Mouse (Mus musculus) heart, adult 11 months (tissue): ENCODE data around the gene Bmf.

Experiments
- DNase-seq: peaks from one replicate; pipeline ENCODE4 v3.0.0; 2022

Gene Bmf

DNA sequence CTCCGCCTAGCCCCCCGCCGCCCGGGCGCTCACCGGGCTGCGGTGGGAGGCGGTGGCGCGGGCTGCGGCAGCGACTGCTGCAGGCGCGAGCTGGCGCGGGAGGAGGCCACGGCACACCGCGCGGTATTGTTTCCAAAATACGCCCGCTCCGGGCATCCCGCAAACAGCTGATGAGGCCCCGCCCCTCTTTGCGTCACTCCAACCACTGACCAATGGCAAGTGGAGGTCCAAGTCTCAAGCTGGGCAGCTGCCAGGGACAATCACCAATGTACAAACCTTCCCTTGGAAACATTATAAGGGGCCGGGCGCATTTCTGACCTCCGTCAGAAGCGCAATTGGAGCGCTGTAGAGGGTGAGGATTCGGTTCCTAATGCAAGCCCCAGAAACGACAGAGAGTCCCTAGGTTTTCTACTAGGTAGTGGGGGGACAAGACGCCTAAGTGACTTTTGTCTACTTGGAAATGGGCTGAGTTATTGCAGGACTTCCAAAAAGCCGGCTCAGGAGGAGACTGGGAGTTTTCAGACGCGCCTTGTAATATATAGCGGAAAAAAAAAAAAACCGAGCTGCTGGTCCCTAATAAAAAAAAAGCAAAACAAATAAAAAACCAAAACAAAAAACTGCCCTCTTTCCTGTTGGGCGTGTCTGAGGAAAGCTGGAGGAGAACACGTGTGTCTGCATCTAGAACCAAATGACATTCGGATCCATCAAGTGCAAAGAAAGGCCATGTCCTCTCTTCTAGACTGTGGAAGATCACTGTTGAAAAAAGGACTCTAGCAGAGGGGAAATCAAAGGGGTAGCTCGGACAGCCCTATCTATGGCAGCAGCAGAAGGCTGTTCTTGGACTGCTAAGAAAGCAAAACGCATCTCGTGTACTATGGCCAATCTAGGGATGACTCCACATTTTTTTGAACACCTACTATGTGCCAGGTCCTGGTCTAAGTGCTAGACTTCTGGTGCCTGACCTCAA, at the start of gene Bmf:
Gene Bmf (minus strand): TSS at position 181 of the 967 bp plus-strand sequence.
- peak; percentile 100 for DNase-seq

DNA sequence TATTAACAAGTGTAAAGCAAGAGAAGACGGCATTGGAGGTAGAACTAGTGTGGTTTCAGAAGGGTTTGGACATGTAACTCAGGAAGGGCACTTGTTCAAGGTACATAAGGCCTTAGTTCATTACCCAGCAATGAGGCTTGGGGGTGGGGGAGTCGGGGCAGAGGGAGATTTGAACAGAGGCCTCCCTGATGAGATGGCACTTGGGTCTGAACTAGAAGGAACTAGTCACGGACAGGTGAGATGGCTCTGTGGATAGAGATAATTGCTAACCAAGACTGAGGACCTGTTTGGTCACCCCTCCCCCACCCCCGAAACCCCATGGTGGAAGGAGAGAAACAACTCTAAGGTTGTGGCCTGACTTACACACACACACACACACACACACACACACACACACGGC, 49.6 kb upstream of the Bmf start:
- no peak for DNase-seq

DNA sequence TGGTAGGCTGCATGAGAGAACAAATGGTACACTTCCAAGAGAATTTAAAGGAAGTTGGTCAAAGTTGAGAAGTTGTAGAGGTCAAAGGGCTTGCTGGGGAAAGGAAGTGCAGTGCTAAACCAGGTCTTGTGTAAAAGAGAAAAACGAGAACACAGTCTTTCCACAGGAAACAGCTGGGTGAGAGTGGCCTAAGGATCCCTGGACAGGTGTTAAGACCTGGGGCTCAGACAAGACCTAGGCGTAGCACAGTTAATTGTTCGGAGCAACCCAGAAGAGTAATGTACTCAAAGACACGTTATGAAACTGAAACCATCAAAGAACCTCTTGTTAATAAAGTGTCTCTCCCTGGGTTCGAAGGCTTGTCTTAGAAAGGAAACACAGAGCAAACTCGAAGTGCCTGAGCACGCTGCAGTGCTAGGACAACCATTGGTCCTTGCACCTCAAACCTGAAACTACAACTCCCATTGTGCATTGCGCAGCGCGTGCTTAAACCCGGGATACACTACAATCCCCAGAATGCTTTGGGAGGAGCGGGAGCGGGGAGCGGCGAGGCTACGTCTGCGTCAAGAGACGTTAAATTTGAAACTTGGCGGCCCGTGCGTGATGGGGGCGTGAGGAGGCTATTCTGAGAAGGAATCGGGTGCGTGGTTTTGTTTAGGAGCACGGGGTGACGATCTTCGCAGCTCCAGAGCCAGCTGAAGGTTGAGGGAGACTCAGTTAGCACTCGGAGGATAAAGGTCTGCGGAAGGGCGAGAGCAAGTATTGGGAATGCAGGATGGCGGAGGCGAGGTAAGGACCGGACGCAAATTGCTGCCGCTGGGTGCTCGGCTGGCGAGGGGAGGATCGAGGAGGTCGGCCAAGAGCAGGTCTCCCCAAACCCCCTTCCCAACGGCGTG, 48.4 kb upstream of the Bmf start, which contains the start of gene Bub1b:
Gene Bub1b (plus strand): TSS at position 539 of the 896 bp plus-strand sequence.
- DNase-seq: peak; percentile 98

DNA sequence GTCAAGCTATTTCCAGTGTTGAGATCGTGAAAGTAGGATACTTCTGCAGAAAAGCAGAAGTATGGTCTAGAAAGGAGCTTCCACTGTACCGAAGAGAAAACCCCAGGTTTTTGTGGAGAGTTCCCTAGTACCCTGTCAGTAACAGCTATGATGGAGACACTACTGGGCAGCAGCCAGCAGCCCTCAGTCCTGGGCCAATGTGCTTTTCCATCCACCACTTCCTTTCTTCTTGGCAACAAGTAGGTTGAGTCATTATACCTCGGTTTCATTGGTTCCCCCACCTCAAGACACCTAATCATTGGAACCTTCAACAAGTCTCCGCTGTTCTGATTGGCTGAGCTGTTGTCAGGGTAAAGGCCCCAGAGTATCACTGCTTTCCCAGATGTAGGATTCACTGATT, 41.6 kb upstream of the Bmf start:
- DNase-seq: no peak

DNA sequence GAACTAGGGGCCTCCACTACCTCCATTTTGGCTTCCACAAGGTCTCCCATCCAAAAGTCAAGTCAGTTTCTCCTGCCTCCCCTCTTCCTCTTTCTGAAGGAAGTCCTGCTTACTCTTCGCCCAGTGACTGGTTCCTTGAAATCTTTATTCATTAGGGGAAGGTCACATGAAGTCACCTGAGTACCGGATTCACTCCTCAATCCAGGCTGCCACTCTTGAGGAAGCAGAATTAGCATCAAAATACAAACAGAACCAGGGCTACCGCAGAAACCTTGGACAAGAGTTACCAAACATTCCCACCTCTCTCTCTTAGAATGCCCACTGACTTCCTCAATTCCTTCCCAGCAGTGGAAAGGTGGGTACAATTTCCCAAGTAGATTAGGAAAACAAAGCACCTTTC, 38.2 kb upstream of the Bmf start:
- DNase-seq: peak; percentile 65

DNA sequence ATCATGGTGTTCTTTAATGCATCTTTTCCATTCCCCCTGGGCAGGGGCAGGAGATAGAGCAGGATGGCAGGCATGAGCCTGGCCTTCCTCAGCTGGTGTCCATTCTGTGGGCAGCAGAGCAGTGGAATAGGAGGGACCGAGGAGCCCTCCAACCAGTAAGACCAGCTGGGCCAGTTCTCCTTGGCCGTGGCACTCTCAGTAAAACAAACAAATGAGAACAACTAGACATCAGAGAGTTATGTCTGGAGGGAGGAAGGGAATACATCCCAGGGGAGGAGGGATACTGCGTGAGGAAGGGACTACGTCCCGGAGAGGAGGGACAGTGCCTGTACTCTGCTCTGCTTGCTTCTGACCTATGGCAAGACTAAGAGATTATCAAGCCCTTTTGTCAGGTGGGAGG, 36.5 kb upstream of the Bmf start:
- DNase-seq: peak; percentile 61

DNA sequence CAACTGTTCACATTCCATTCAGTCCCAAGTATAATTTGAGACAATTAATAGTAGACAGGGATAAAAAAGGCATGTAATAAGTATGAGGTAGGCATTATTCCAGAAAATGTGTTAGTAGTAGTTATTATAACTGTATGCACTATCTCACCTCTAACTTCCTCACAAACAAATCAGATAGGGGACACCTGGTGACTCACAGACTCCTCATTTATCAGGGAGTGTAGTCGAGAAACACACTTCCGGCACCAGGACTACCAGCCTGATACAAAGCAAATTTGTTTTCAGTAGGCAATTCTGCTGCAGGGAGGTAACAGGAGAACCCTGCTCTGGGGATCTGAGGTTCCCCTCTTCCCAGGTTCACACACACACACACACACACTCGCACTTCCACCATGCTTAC, 23.6 kb upstream of the Bmf start:
- no peak for DNase-seq

DNA sequence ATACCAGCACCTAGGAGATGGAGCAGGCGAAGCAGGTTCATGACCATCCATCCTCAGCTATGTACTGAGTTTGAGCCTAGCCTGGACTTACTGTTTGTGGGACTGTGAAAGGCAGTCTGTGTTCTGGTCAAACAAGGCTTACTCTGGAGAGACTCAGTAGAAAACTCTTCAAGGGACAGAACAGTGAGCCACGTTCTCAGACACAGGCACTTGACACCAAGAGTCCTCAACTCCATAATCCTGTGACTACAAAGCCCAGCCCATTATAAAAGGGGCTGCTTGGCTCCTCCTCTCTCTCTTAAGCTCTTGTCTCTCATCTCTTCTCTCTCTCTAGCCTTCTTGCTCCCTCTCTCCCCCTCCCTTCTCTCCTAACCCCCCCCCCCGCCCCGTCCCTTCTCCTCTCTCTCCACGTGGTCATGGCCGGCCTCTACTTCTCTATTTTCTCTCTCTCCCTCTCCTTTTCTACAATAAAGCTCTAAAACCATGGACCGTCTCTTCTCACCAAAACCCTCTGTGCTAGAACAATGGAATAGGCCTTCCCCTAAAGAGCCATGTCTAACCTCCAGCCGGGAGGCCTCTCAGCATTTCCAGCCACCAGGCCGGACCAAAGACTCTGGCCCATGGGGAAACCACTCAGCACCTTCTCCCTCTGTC, 22.8 kb upstream of the Bmf start:
- peak; percentile 81 for DNase-seq

DNA sequence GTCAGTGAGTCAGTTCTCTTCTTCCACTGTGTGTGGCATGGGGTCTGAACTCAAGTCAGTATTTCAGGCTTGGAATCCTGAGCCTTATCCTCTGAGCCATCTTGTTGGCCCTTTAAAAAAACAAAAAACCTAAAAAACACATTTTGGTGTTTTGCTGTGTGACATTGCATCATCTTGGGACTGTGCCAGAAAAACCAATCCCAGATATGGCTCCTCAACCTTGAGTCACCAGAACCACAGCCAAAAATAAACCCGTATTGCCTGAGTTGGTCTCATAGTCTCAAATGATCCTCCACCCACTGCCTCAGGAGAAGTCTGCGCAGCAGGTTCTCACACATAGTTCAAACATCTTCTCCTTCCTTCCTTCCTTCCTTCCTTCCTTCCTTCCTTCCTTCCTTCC, 21.5 kb upstream of the Bmf start:
- DNase-seq: peak; percentile 74

DNA sequence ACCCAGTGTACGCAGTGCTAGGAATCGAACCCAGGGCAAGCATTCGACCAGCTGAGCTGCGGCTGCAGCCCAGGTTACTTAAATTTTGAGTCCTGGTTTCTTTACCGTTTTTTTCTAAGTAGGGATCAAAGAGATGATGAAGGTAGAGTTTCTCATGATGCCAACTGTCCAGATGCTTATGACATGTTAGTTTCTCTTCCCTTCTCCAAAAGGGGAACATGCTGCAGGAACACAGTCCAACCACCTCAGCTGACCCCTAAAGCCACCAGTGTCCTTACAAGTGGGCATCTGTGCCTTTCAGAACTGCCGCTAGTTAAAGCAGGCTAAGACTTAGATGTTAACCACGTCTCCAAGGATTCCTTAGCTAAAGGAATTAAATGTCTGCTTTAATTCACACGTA, 17.7 kb upstream of the Bmf start:
- DNase-seq: peak; percentile 95

DNA sequence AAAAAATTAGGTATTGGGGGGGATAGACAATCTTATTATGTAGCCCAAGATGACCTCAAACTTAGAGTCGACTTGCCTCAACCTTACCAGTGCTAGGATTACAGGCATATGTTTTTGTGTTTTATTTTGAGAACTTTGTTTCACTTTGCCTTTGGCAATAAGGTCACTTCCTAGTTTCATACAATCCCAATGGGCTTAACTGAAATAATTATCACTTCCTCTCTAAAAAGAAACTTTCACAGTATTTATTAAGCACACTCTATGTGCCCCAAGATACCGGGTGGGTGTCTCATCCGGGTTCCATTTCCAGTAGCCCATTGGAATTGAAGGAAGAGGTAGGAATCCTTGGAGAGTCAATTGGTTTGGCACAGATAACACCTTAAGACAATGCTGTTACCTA, 12.9 kb upstream of the Bmf start:
- peak; percentile 89 for DNase-seq

DNA sequence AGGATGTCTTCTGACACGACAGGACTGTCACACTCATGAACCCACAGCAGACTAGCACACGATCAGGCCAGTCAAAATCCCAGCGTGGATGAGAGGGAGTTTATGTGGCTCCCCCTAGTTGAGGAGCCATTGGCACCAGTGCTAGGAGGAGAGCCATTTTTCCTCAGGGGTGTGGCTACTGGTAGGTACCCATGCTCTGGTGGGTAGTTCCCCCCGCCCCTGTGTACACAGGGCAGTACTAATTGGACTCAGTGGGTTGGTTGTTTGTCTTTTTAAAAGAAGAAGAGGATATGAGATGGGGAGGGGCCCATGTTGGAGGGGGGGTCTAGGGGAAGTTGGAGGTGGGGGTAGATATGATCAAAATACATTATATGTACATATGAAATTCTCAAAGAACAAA, 12.5 kb upstream of the Bmf start:
- DNase-seq: peak; percentile 72

DNA sequence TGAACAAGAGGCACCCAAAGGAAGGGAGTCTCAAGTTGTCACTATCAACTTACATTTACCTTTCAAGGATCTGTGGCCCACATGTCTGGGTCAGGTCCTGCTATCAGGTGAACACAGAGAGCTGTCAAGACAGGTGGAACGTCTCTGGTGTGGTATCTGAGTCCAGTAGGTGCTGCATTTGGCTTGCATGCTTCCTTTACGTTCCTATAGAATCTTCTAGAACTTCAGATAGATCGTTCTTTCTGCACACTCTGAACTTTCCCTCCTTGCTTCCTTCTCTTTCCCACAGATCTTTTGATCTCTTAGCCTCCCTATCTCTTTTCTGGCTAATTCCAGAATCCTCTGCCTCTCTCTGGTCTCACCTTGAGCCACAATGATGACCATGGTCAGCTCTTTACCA, 8.9 kb upstream of the Bmf start:
- DNase-seq: peak; percentile 68

DNA sequence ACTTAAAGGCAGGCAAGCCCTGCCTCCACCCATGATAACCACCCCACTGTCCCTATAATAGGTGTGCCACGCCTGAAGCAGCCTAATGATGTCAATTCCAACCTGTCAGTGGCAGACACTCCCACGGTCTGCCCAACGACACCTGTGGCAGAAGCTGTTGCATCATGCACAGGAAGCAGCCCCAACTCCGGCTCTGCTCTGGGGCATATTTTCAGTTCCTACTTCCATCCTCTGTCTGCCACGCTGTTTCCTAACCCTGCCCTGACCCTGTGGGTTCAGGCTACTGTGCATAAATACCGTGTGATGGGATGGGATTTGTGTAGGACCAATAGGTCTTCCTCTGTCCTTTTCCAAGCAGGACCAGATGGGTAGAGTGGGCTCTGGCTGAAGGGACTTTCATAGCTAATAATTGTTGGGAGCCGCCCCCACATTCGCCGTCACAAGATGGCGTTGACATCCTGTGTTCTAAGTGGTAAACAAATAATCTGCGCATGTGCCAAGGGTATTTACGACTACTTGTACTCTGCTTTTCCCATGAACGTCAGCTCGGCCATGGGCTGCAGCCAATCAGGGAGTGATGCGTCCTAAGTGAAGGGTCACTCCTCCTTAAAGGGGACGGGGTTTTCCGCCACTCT, 5.0 kb upstream of the Bmf start:
- DNase-seq: peak; percentile 97

DNA sequence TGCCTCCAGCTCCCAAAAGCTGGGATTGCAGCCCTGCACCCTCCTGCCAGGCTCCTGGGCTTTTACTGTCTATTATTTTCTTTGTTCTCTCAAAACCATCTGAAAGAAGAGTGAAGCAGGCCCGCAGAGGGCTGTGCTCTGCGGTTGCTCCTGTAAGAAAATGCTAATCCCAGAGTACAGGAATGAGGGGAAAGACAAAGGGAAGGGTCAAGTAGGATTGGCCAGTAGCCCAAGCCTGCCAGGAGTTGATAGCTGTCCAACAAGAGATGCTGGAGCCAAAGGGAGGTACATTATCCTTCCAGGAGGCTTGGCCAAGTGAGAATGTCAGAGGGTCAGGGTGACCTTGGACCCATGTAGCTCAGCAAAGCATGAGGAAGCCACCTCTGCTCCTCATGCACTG, 2.1 kb upstream of the Bmf start:
- DNase-seq: peak; percentile 86

DNA sequence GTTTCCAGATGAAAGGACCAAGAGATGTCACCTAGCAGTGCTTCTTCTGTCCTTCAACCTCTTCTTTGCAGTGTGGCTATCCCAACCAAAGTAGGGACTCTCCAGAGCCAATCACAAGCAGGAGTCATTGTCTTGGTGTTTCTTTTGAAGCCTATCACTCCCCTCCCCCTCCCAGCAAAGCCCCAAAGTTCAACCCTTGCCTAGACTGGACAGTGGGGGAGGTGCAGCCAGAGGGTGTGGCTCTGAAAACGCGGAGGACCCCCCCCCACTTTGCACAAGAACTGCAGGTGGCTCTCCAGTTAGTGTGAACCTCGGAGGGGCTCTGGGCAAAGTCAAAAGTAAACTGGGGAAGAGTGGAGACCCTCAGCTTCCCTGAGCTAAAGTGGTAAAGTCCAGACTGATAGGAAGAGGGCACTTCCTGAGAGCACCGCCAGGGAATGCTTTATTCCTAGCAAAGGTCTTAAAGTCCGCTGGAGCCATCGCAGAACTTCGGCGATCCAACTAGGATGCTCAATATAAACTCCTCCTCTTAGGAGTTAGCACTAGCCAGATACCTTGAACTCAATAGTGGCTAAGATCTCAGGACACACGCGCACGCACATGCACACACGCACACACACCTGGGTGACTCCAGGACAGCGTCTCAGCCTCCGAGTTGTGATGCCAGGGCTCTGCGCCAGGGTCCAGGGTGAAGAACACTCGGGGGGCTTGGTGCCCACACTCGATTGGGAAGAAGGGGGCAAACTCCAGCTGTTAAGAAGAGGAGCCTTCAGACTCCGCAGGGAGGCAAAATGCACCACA, 866 bp downstream of the Bmf start:
- DNase-seq: peak; percentile 96

DNA sequence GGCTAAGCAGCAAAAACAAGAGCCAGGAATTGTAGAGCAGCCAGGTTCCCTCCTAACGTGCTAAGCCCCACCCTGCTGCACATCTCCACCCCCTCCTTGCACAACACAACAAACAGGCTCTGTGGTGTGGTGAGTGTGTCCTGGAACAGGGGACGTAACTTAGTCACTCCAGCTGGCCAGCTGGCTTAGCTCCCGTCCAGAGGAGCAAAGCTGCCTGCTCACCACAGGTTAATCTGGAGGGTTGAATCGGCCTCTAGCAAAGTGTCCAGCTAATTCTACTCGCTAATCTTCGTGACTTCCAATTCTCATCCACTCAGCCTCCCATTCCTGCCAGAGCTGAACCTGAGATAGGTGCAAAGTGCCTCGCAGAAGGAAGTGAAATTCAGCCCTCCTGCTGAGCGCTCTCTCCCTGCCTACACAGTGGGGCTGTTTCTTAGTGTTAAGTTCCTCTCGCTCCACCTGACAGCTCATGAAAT, 1.9 kb downstream of the Bmf start:
- DNase-seq: peak; percentile 98

DNA sequence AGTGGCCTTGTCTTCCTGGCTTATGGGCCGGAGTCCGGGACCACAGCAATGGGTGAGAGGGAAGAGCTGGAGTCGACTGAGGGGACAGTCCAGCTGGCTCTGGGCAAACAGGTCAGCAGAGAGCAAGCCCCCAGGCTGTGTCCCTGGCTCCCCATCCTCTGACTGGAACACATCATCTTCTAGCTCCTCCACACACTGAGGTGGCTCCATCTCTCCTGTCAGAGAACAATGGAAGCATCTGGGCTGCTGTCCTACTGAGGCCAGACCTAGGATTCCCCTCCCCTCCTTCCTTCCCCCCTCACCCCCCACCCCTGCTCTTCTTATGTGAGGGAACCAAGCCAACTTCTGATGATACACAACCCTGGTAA, 2.7 kb downstream of the Bmf start:
- DNase-seq: peak; percentile 93

DNA sequence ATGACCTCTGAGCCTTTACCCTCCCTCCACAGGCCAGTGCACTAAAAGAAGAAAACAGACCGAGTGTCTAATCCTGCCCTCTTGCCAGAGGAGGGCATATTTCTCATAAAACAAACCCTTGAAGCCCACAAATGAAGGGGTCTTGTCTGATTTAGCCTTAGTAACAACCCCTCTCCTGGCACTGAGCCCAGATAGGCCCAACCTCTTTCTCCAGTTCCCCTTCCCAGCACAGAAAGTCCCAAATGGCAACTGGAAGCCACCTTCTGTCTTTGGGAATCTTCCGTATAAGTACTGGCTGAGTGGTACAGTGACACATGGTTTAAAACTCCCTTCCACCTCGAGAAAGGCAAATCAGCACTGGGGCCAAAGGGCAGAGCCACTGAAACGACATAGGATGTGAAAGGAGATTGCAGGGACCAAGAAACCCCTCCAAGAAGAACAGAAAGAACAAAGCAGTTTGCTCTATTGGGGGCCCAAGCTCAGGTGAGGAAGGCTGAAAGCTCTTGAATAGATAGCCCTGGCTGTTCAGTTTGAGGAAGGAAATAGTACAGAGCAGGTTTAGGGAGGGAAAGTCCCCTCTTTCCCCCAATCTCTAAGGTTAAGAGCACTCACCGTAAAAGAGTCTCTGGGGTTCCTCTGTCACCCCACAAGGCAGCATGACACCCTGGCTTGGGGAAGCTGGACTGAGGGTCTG, 3.2 kb downstream of the Bmf start:
- DNase-seq: no peak

DNA sequence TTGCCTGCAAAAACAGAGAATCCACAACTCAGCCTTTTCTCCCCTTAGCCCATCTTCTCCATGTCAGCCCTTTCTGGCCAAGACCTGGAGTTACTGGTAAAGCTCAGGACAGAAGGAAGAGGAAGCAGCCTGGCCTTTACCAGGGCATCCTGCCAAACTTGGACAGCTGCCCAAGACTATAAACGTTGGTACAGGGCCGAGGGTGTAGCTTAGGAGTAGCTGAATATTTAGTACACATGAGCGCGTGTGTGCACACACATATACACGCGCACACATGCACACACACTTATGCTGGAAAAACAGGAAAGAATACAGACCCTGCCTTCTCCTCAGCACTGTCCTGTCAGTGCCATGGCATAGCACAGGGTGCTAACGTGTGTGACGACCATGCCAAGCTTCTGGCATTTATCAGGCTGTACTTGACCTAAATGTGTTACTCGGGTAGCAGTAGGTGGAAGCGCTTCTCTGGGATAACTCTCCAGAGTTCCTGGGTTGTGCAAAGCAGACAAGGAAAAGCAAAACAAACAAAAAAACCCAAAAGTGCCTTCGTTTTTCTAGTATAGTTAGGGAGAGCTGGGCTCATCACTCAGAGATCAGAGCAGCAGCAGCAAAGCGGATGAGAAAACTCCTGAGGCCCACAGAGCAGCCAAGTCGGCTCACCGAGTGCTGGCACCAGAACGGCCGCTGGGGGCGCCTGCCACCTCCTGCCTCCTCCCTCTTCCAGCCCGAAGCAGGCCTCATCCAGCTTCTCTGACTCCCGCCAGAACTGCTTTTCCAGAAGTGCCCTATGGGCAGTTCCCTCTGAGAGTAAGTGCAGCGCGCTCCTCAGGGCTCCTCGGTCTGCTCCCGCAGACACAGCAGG, 4.0 kb downstream of the Bmf start:
- DNase-seq: peak; percentile 99
